Mouse (Mus musculus) cortical plate, adult 2 months (tissue): Measurements from ENCODE around the gene Rptn.

Experiments
- CTCF ChIP-seq: fragments of 200-500 bp; IDR thresholded peaks from 2 replicates; pipeline ENCODE4 v1.5.1; 2011; ENCODE audit warnings: mild to moderate bottlenecking, control low read depth, low read length; ENCODE audit not compliant: insufficient read depth; ENCODE audit errors: extremely low read depth
- POLR2A ChIP-seq: fragments of 200-500 bp; IDR thresholded peaks from 2 replicates; pipeline ENCODE4 v1.6.1; 2011; ENCODE audit warnings: mild to moderate bottlenecking, low read length, control low read depth; ENCODE audit not compliant: insufficient read depth; ENCODE audit errors: extremely low read depth

DNA sequence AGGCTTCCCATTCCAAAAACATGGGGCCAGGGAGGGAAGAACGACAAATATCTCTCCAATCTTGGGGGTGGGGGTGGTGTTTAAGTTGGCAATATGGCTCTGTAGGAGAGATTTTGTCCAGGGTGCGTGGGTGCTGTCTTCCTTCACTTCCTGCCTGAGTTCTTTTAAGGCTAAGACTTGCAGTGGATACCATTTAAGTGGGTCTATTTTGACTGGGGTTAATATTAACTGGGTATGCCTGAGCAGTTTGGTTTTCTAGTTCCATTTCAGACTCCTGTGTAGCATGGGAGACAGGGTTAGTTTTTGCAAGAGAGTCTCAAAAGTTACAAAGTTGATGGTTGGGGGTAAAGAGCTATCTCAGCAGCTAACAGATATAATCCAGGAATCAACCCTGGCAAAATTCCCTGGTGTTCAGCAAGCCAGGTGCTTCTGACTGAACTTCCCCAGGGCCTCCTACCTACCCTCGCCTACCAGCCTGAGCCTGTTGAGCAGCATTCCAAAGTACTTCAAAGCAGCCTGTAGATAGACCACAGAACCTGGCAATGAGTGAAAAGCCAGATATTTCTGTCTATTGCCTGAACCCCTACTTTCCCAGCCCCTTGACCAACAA lies 26.4 kb upstream of the Rptn start:
- TF ChIP-seq CTCF, result no peak
- TF ChIP-seq POLR2A, result no peak
